Mouse (Mus musculus): Measurements from ENCODE around the gene Zfp574.

DNA sequence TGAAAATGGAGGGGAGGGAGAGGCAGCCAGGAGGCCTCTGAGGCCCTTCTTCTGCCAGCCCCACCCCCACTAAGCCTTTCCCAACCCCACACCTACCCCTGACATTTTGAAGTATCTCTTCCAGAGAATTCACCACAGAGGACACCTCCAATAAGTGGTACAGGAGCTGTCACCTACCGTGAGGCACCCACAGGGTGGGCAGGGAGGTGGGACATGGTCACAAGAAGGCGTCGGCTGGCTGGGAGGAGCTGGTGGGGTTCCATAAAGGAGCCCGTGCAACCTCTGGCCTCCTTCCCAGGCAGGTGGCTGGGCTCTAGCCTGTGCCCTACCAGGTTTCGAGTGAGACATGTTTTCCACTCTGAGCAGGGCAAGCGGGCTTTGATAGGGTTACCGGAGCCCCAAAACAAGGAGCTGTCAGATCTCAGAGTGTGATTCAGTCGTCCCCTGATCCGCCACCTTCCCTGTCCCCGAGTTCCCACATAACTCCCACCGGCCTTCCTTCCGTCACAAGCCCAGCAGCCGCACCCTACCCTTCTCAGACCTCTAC, 48.9 kb downstream of the Zfp574 start:
- TF ChIP-seq CTCF (IDR thresholded peaks at IDR 0.05; ENCODE audit: low read depth, low read length) (no peak), POLR2A (IDR thresholded peaks at IDR 0.05; ENCODE audit: borderline replicate concordance, low read depth, low read length) (no peak)

Measured in bone marrow macrophage, adult 2 months (primary cell).